Mouse (Mus musculus) megakaryocyte, embryonic 14.5 days (primary cell): ENCODE results near the gene Dscaml1.

ENCODE experiments used
- FLI1 ChIP-seq: IDR thresholded peaks from 2 replicates; pipeline ENCODE4 v1.6.1; 2012; ENCODE audit warnings: low read length, inconsistent platforms, mixed read lengths
- GATA1 ChIP-seq: IDR thresholded peaks from 3 replicates; pipeline ENCODE4 v1.6.1; 2012; ENCODE audit warnings: mixed read lengths, low read length, inconsistent platforms, borderline replicate concordance

GRCm38 (mm10) chr9:45637346-45637745, 210.9 kb downstream of the Dscaml1 start:
- TF ChIP-seq FLI1 (no peak), GATA1 (no peak)
